Mouse (Mus musculus) cerebellum, postnatal 14 days (tissue): Measurements from ENCODE around the gene Zfp664.

ENCODE experiments used
- DNase-seq, 2 experiments: peaks; one replicate each; pipeline ENCODE4 v3.0.0; 2021; ENCODE audit warnings: mixed read lengths in 2 of 2

Zfp664 gene

DNA sequence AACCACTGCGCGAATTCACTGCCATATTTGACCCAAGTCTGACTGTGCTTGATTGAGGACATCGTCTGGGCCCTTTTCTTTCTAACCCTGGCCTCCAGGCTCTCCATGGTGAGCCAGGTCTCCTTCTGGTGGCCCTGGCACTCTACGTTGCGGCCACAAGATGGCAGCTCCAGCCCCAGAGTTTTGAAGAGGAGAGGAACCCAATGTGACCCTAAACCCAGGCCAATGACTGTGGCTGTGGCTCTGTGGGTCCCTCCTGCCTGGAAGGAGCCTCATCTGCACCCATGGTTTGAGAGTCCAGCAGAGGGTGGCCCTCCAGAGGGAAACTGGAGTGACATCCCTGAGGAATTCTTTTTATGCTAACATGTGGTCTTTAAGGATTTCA lies 67.6 kb downstream of the Zfp664 start:
- DNase-seq = peak; percentile 81 to 82

DNA sequence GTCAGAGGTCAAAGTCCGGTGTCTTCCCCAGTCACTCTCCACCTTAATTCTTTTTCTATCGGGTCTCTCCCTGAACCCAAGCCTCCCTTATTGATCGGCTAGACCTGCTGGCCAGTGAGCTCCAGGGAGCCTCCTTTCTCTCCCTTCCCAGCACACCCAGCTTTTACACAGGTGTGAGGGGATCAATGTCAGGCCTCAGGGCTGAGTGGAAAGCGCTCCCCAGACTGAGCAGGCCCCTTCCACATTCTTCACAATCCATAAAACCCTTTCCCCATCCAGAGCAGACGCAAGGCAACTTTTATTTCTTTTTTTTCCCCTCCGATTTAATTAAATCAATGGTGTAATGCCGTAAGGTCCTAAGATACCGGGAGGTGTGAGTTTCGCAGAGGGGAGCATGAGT lies 68.1 kb downstream of the Zfp664 start:
- no peak for DNase-seq

DNA sequence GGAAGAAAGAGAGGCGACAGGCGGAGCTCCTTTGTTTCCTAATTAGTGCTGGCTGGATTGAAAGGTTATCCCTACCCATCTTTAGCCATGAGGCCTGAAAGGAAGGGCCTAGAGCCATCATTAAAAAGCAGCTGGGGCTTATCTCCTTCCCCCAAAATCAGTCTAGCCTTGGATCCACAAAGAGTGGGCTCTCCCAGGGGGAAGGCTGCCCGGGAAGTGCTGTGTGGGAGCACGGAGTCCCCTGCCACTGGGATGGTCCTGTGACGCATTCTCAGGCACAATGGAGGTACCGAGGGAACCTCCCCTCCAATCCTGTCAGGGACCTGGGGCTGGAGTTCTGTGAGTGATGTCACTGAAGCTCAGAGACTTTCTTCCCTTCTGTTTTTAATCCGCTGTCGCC lies 68.6 kb downstream of the Zfp664 start:
- no peak for DNase-seq

DNA sequence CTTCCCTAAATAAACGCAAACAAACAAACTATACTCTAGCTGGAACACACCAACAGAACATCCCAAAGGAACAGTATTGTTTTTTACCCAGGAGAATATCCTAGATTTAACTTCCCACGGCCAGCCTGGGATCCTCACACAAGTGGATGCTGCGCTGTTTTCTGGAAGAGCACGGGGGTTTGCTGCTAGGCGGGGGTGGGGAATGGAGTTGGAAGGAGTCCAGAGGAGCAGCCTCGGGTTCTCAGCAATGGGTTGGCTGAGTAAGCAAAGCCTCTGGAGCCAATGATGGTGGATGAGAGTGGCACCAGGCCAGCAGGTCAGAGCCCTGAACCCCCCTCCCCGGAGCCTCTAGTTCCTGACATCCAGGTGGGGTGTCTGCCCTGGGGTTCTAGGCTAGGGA lies 72.1 kb downstream of the Zfp664 start:
- DNase-seq = peak in 1 of 2 experiments; percentile 55

DNA sequence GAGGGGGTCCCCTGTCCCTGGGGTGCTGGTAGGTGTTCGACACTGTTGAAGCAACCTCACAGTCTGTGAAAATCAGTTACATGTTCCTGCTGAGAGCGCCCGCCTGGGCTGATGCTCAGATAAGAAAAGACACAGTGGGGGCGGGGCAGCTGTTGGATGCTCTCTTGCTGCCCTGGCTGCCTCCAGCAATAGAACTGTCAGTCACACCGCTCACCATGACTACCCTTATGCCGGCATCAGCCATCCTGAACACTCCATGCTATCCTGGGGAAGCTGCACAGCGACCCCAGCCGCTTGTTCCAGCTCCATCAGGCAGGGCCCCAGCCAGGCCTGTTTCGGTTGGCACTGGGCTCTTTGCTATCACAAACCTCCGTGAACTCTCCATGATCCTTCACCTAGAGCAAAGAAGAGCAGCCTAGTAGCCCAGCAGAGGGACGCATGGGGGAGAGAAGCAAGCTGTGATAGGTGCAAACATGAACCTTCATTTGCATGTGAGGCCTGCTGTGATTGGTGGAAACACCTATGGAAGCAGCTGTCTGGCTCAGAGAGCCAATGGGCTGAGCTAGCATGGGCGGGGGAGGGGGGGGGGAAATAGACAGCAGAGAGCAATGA lies 80.8 kb downstream of the Zfp664 start:
- peak in 1 of 2 experiments; percentile 52 for DNase-seq

DNA sequence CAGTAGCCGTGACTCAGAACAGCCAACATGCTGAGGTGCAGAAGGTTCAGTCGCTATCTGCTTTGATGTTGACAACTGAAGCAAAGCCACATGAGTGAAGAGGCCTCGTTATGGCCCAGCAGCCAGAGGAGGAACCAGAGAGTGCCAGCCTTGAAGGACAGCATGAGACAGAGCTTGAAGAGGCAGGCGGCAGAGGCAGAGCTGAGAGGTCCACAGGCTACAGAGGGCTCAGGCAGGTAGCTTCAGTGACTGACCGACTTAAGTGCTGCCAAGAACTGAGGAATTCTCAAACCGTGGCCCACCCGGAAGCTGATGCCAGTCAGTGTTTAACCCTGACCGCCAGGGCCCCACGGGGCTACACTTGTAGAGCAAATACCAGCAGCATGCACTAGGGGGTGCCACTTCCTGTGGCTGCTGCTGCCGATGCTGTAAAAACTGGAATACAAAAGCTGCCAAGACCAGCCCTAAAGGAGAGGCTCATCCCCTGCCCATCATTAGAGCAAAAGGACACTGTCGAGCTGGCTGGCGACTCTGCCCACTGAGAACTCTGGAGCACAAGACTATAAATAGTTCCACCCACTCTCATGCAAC lies 81.4 kb downstream of the Zfp664 start:
- peak; percentile 77 to 86 for DNase-seq

DNA sequence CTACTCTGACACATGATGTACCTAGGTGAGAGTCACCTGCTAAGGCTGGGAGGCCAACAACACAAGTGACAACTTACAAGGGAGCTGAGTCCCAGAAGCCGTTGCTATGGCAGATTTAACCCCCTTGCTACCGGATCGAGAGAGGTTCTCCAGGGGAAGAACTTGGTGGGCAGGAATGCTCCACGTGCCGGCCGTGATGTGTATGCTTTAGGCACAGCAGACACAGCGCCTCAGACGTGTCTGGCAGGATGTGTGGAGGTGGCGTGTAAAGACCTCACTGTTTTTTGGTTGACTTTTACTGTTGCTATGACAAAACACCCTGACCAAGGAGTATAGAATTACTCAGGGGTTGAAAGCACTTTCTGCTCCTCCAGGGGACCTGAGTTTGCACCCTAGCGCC lies 81.9 kb downstream of the Zfp664 start:
- DNase-seq = no peak

DNA sequence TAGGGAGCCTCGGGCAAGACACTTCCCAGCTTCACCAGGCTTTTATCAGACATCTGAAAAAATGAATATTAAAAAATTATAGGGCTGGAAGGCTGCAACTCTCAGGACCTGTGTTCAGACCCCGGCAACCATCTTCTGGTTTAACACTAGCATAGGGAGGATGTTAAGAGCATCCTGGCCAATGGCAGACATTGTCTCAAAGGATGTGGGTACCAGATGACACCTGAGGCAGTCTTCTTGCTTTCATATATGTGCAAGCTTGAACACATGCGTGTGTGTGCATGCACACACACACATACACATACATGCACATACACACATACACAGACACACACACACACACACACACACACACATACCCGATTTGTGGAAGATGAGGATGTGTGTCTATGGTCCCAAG lies 82.6 kb downstream of the Zfp664 start:
- no peak for DNase-seq

DNA sequence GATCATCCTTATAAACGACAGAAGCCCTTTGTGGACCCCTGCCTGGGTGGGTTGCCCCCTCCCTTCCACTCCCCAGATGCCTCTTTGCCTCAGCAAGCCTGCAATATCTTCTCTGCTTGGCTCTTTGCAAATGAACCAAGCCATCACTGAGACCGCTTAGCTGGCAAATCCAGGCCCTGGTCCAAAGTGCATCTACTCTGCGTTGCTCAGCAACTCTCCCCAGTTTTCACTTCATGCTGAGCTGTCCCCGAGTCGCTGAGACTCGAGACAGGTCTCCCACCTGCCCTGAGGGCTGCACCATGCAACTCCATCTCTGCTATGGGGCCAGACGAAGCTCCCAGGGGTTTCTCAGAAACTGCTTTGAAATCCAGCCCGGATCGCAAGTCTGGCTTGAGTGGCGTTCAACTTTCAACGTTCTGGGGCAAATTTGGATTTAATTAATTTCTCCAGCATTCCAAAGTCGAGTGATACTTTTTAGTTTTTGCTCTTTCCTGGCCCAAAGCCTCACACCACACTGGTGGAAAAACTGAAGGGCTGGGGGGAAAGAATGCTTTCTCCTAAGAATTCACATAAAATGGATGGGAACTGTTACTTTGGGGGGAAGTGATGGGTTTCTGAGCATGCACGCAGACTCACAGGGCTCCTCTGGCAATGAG lies 88.3 kb downstream of the Zfp664 start:
- DNase-seq = peak in 1 of 2 experiments; percentile 50

DNA sequence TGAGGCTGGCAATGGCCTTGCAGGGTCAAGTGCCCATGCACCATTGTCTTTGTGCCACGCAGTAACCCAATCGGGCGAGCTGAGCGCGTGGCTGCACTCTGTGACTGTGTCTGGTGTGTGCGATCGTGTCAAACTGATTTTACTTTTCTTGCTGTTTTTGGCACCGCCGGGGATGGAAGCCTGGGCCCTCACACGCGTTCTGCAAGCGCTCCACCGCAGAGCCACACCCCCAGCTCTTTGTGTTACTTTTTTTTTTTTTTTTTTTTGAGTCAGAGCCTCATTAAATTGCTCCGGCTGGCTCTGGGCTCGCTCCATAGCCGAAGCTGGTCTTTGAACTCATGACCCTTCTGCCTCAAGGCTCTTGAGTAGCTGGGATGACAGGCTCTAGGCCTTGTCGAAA lies 88.8 kb downstream of the Zfp664 start:
- DNase-seq = no peak
